In genomic region chr13:99459612-99460011, GRCm38 (mm10) we compare ENCODE assay signal across 11 mouse cellular contexts. TPM values are rescaled to one million over a fixed set of nuclear protein-coding genes. Genes with fewer than 3 reads are reported as not detected.
DNase-seq lines count a peak whose midpoint lies in the region; ATAC-seq and TF ChIP-seq lines count a peak whose summit lies in the region.
"Had no signal": no experiment of that assay in that cellular context is flagged by ENCODE, and none has a peak within 500 bp of the region (broad histone marks: within the 10 kb centered on the region; RNA-seq: fewer than 3 reads in every experiment).

No protein-coding gene starts in this region.

- no peak overlapping the region for H3K9ac ChIP-seq in hindbrain, embryonic 13.5 days
- H3K9ac ChIP-seq in hindbrain, embryonic 11.5 days (ENCODE audit: low read depth, low read length) = no peak overlapping the region
- H3K9ac ChIP-seq in neural tube, embryonic 13.5 days = no peak overlapping the region
- no peak overlapping the region for H3K9ac ChIP-seq in hindbrain, postnatal 0 days (replicated peaks; ENCODE audit: low read length)
- H3K9ac ChIP-seq: limb, embryonic 13.5 days had no signal

- no peaks in the 10 kb centered on the region for H3K27me3 ChIP-seq in hindbrain, embryonic 13.5 days
- H3K27me3 ChIP-seq in hindbrain, embryonic 11.5 days (ENCODE audit: control insufficient read depth, insufficient read depth, low read length) = no peaks in the 10 kb centered on the region
- no peaks in the 10 kb centered on the region for H3K27me3 ChIP-seq in neural tube, embryonic 13.5 days
- H3K27me3 ChIP-seq in hindbrain, postnatal 0 days (ENCODE audit: insufficient read depth, low read length) = no peaks in the 10 kb centered on the region
- H3K27me3 ChIP-seq: limb, embryonic 13.5 days had no signal

- H3K36me3 ChIP-seq in hindbrain, embryonic 13.5 days = peaks cover 24% of the 10 kb centered on the region
- no peaks in the 10 kb centered on the region for H3K36me3 ChIP-seq in hindbrain, embryonic 11.5 days (ENCODE audit: control insufficient read depth, insufficient read depth, low read length)
- peaks cover 25% of the 10 kb centered on the region for H3K36me3 ChIP-seq in neural tube, embryonic 13.5 days
- H3K36me3 ChIP-seq in hindbrain, postnatal 0 days (ENCODE audit: insufficient read depth, low read length) = no peaks in the 10 kb centered on the region

- no peaks in the 10 kb centered on the region for H3K9me3 ChIP-seq in hindbrain, embryonic 13.5 days
- H3K9me3 ChIP-seq in hindbrain, embryonic 11.5 days (ENCODE audit: control insufficient read depth, low read length) = no peaks in the 10 kb centered on the region
- H3K9me3 ChIP-seq in neural tube, embryonic 13.5 days = no peaks in the 10 kb centered on the region
- H3K9me3 ChIP-seq in hindbrain, postnatal 0 days (ENCODE audit: low read length) = no peaks in the 10 kb centered on the region
- H3K9me3 ChIP-seq: limb, embryonic 13.5 days had no signal

- no peak overlapping the region for H3K4me3 ChIP-seq in hindbrain, embryonic 13.5 days
- H3K4me3 ChIP-seq in hindbrain, embryonic 11.5 days (ENCODE audit: low read depth, low read length) = no peak overlapping the region
- no peak overlapping the region for H3K4me3 ChIP-seq in neural tube, embryonic 13.5 days
- H3K4me3 ChIP-seq in hindbrain, postnatal 0 days (ENCODE audit: low read length) = no peak overlapping the region
- H3K4me3 ChIP-seq: limb, embryonic 13.5 days had no signal

- H3K4me1 ChIP-seq in hindbrain, embryonic 13.5 days (replicated peaks) = peaks cover 52% of the 10 kb centered on the region
- H3K4me1 ChIP-seq in hindbrain, embryonic 11.5 days (replicated peaks; ENCODE audit: control insufficient read depth, insufficient read depth, low read length) = no peaks in the 10 kb centered on the region
- H3K4me1 ChIP-seq in neural tube, embryonic 13.5 days (replicated peaks) = peaks cover 49% of the 10 kb centered on the region
- H3K4me1 ChIP-seq in hindbrain, postnatal 0 days (ENCODE audit: insufficient read depth, low read length) = no peaks in the 10 kb centered on the region

- peak overlapping the region; percentile 78 for H3K27ac ChIP-seq in hindbrain, embryonic 13.5 days
- H3K27ac ChIP-seq in hindbrain, embryonic 11.5 days (ENCODE audit: low read depth, low read length) = no peak overlapping the region
- peak overlapping the region; percentile 79 for H3K27ac ChIP-seq in neural tube, embryonic 13.5 days (replicated peaks)
- 0 out of 2 replicates have a peak overlapping the region, but pooled peaks have one; percentile 64 for H3K27ac ChIP-seq in hindbrain, postnatal 0 days
- H3K27ac ChIP-seq: limb, embryonic 13.5 days had no signal

- ATAC-seq in hindbrain, embryonic 13.5 days (ENCODE audit: low FRiP score) = 0 out of 2 replicates have a peak, but pooled peaks have one; percentile 3
- ATAC-seq in hindbrain, embryonic 11.5 days (ENCODE audit: low FRiP score) = no peak
- ATAC-seq in neural tube, embryonic 13.5 days (ENCODE audit: low read depth) = peak; percentile 41; the same call in 1 of the 2 replicates
- no peak for ATAC-seq in hindbrain, postnatal 0 days
- ATAC-seq: activated CD4-positive, CD25-positive, alpha-beta regulatory T cell, adult 4 months; lung, postnatal 0 days had no signal

- no peak overlapping the region for H3K4me2 ChIP-seq in hindbrain, embryonic 13.5 days
- no peak overlapping the region for H3K4me2 ChIP-seq in hindbrain, embryonic 11.5 days (replicated peaks; ENCODE audit: low read depth, low read length)
- H3K4me2 ChIP-seq in neural tube, embryonic 13.5 days = no peak overlapping the region
- no peak overlapping the region for H3K4me2 ChIP-seq in hindbrain, postnatal 0 days (ENCODE audit: low read depth, low read length)
- H3K4me2 ChIP-seq: limb, embryonic 13.5 days had no signal

- DNase-seq in hindbrain, embryonic 11.5 days (ENCODE audit: low spot score) = no peak
- DNase-seq in neural tube, embryonic 10.5 days (ENCODE audit: extremely low spot score, low spot score) = no peak
- DNase-seq in hindbrain, postnatal 0 days (ENCODE audit: low spot score) = no peak
- peak; percentile 80 for DNase-seq in skeletal muscle tissue, adult 2 months (ENCODE audit: low read depth, low spot score)
- no peak for DNase-seq in testis, postnatal 10 days (ENCODE audit: low spot score)
- no peak for DNase-seq in left cerebral cortex, adult 11 months (ENCODE audit: low spot score)

- TF ChIP-seq CTCF in hindbrain, postnatal 0 days (IDR thresholded peaks at IDR 0.05; ENCODE audit: low read depth) = no peak

- 85% methylated on average over 4 of the region's 4 CpGs for WGBS in hindbrain, embryonic 13.5 days
- 94% methylated on average over 4 of the region's 4 CpGs for WGBS in hindbrain, embryonic 11.5 days
- WGBS in neural tube, embryonic 13.5 days = 87% methylated on average over 4 of the region's 4 CpGs
- WGBS in hindbrain, postnatal 0 days = 59% methylated on average over 4 of the region's 4 CpGs

RNA-seq across cellular contexts. Expression of gene Map1b, which starts 56.7 kb away (rescaled TPM):
- polyA plus RNA-seq in hindbrain, embryonic 13.5 days (2015; fragmentation: Nextera tagmentation; extraction: Ambion mirVana) = 2,103 and 2,232 TPM in 2 replicates
- polyA plus RNA-seq in hindbrain, embryonic 11.5 days (2014; fragmentation: Nextera tagmentation; extraction: Ambion mirVana) = 1,051 and 1,521 TPM in 2 replicates
- 1,780 and 1,799 TPM in 2 replicates for polyA plus RNA-seq in neural tube, embryonic 13.5 days (2015; fragmentation: Nextera tagmentation; extraction: Ambion mirVana)
- total RNA-seq in hindbrain, postnatal 0 days (2014; rRNA removed) = 690 and 787 TPM in 2 replicates
- 1,844 and 1,981 TPM in 2 replicates for polyA plus RNA-seq in hindbrain, postnatal 0 days (2015; fragmentation: Nextera tagmentation; extraction: Ambion mirVana)

Comparison
In these comparisons a context has a peak if more than half of its experiments do, and no peak if none do; other contexts are left out.
1. ATAC-seq: peak in hindbrain, embryonic 13.5 days (single experiment) and neural tube, embryonic 13.5 days (single experiment); none in hindbrain, embryonic 11.5 days (single experiment) and hindbrain, postnatal 0 days (single experiment).